Mouse (Mus musculus) embryonic fibroblast, embryonic 13.5 days (primary cell): ENCODE data around the gene Ropn1l.

Experiments
- CTCF ChIP-seq: IDR thresholded peaks from 2 replicates; pipeline ENCODE4 v1.5.1; 2011; ENCODE audit warnings: mild to moderate bottlenecking, control low read depth, low read length, moderate library complexity, borderline replicate concordance; ENCODE audit not compliant: insufficient read depth
- POLR2A ChIP-seq: IDR thresholded peaks from 2 replicates; pipeline ENCODE4 v1.6.1; 2011; ENCODE audit warnings: low read depth, mild to moderate bottlenecking, control low read depth, low read length, moderate library complexity

DNA sequence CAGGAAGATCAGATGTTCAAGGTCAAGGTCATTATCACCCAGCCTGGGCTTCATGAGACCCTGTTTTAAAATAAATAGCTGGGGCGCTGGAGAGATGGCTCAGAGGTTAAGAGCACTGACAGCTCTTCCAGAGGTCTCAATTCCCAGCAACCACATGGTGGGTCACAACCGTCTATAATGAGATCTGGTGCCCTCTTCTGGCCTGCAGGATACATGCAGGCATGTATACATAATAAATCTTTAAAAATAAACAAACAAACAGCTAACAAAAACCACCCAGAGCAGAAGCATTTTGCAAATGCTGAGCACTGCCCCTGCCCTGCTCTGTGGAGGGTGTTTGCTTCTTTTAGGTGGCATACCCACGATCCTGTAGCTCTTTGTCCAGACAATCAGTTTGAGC is 56.2 kb downstream of the Ropn1l start:
- TF ChIP-seq CTCF (no peak), POLR2A (no peak)
